Mouse (Mus musculus): ENCODE measurements around the gene Tunar.

GRCm38 (mm10) chr12:105341523-105341922, 7.9 kb downstream of the Tunar start:
- no peak for TF ChIP-seq POLR2AphosphoS5 (IDR thresholded peaks at IDR 0.05; ENCODE audit: insufficient replicate concordance, low read depth, low read length)
- no peak for TF ChIP-seq TAL1 (conservative IDR thresholded peaks at IDR 0.05; ENCODE audit: low read depth, low read length)
- no peak for TF ChIP-seq CTCF (IDR thresholded peaks at IDR 0.05; ENCODE audit: low read depth, low read length)
- no peak for TF ChIP-seq GATA2 (IDR thresholded peaks at IDR 0.05; ENCODE audit: borderline replicate concordance, low read depth, low read length)
- no peak for TF ChIP-seq GATA1 (IDR thresholded peaks at IDR 0.05; ENCODE audit: borderline replicate concordance, low read length)

Data from G1E (cell line).